Mouse (Mus musculus): ENCODE data around the gene Hccs. TPM values are rescaled to one million over a fixed set of nuclear protein-coding genes. Genes with fewer than 3 reads are reported as not detected.
"Not testable (repeated sequence)": the region's sequence is repeated elsewhere in the genome, so short reads cannot be mapped to it uniquely, and the experiment has no call there.

Hccs gene
- 24.4 and 25.3 TPM in 2 replicates for polyA plus RNA-seq (2016; fragmentation: Nextera tagmentation; extraction: Ambion mirVana)

- Histone ChIP-seq H3K27ac (peak within 1 kb of the TSS; percentile 89), H3K36me3 (peaks cover 9% of the 10 kb centered on the region; the same call in 1 of the 2 replicates), H3K4me3 (peak within 1 kb of the TSS; percentile 69), H3K4me1 (peaks cover 12% of the 10 kb centered on the region; the same call in 1 of the 2 replicates), H3K9ac (peak within 1 kb of the TSS; percentile 74), H3K9me3 (replicated peaks) (no peaks in the 10 kb centered on the region), H3K4me2 (peak within 1 kb of the TSS; percentile 75), H3K27me3 (replicated peaks) (peaks cover 5% of the 10 kb centered on the region; the same call in 1 of the 2 replicates)
- ATAC-seq: peak; percentile 100
- 13% methylated on average over 68 of the region's 97 CpGs for WGBS (ENCODE audit: insufficient replicate concordance)
Observed at GRCm38 (mm10) chrX:169319945-169320667, at the start of gene Hccs. Gene Hccs (minus strand): TSS chrX:169320372.

- WGBS (ENCODE audit: insufficient replicate concordance): 62% methylated on average over 4 of the region's 4 CpGs
- no peak overlapping the region for H3K9ac ChIP-seq
- ATAC-seq: no peak
- H3K27ac ChIP-seq: no peak overlapping the region
- H3K4me1 ChIP-seq: no peaks in the 10 kb centered on the region
- H3K4me2 ChIP-seq: no peak overlapping the region
- no peaks in the 10 kb centered on the region for H3K9me3 ChIP-seq (replicated peaks)
- no peaks in the 10 kb centered on the region for H3K36me3 ChIP-seq
- no peaks in the 10 kb centered on the region for H3K27me3 ChIP-seq (replicated peaks)
- no peak overlapping the region for H3K4me3 ChIP-seq
Observed at GRCm38 (mm10) chrX:169357146-169357772, 37.1 kb upstream of the Hccs start.

- no peaks in the 10 kb centered on the region for H3K4me1 ChIP-seq
- WGBS (ENCODE audit: insufficient replicate concordance): 41% methylated on average over 3 of the region's 3 CpGs
- no peaks in the 10 kb centered on the region for H3K36me3 ChIP-seq
- no peak for ATAC-seq
- H3K9me3 ChIP-seq (replicated peaks): no peaks in the 10 kb centered on the region
- H3K4me3 ChIP-seq: no peak overlapping the region
- H3K9ac ChIP-seq: no peak overlapping the region
- no peak overlapping the region for H3K27ac ChIP-seq
- no peaks in the 10 kb centered on the region for H3K27me3 ChIP-seq (replicated peaks)
- no peak overlapping the region for H3K4me2 ChIP-seq
Observed at GRCm38 (mm10) chrX:169338213-169338612, 18.0 kb upstream of the Hccs start.

GRCm38 (mm10) chrX:169337559-169337958 lies 17.4 kb upstream of the Hccs start:
- Histone ChIP-seq H3K27ac (no peak overlapping the region), H3K4me3 (no peak overlapping the region), H3K36me3 (no peaks in the 10 kb centered on the region), H3K9me3 (replicated peaks) (no peaks in the 10 kb centered on the region), H3K4me2 (no peak overlapping the region), H3K27me3 (replicated peaks) (no peaks in the 10 kb centered on the region), H3K4me1 (no peaks in the 10 kb centered on the region), H3K9ac (no peak overlapping the region)
- ATAC-seq: no peak

- Histone ChIP-seq H3K27ac (no peak overlapping the region), H3K9ac (no peak overlapping the region), H3K4me1 (no peaks in the 10 kb centered on the region), H3K27me3 (replicated peaks) (no peaks in the 10 kb centered on the region), H3K4me3 (no peak overlapping the region), H3K4me2 (no peak overlapping the region), H3K36me3 (no peaks in the 10 kb centered on the region), H3K9me3 (replicated peaks) (no peaks in the 10 kb centered on the region)
- no peak for ATAC-seq
- 28% methylated on average over 3 of the region's 3 CpGs for WGBS (ENCODE audit: insufficient replicate concordance)
Observed at GRCm38 (mm10) chrX:169332264-169332663, 12.1 kb upstream of the Hccs start.

GRCm38 (mm10) chrX:169325929-169326595 lies 5.9 kb upstream of the Hccs start:
- Histone ChIP-seq H3K9ac (no peak overlapping the region), H3K27me3 (replicated peaks) (no peaks in the 10 kb centered on the region), H3K4me1 (no peaks in the 10 kb centered on the region), H3K9me3 (replicated peaks) (no peaks in the 10 kb centered on the region), H3K36me3 (no peaks in the 10 kb centered on the region), H3K4me2 (no peak overlapping the region), H3K27ac (no peak overlapping the region), H3K4me3 (no peak overlapping the region)
- WGBS (ENCODE audit: insufficient replicate concordance): 37% methylated on average over 3 of the region's 3 CpGs
- no peak for ATAC-seq

- not testable (repeated sequence) for H3K9ac ChIP-seq
- 20% methylated on average over 15 of the region's 15 CpGs for WGBS (ENCODE audit: insufficient replicate concordance)
- 0 out of 2 replicates have a peak overlapping the region, but pooled peaks have one; percentile 10 for H3K27ac ChIP-seq
Observed at GRCm38 (mm10) chrX:169320668-169321005, 465 bp upstream of the Hccs start.

GRCm38 (mm10) chrX:169319066-169319760 lies 959 bp downstream of the Hccs start:
- WGBS (ENCODE audit: insufficient replicate concordance): 41% methylated on average over 12 of the region's 12 CpGs
- Histone ChIP-seq H3K27me3 (replicated peaks) (peaks cover 5% of the 10 kb centered on the region; the same call in 1 of the 2 replicates), H3K27ac (peak overlapping the region; percentile 89; the same call in 1 of the 2 replicates), H3K9ac (peak overlapping the region; percentile 74), H3K36me3 (peaks cover 16% of the 10 kb centered on the region; the same call in 1 of the 2 replicates), H3K4me3 (peak overlapping the region; percentile 69), H3K4me1 (peaks cover 12% of the 10 kb centered on the region; the same call in 1 of the 2 replicates), H3K4me2 (peak overlapping the region; percentile 75), H3K9me3 (replicated peaks) (no peaks in the 10 kb centered on the region)
- ATAC-seq: no peak

More at GRCm38 (mm10) chrX:169320668-169321005, 465 bp upstream of the Hccs start:
- not testable (repeated sequence) for H3K9me3 ChIP-seq (replicated peaks); H3K27me3 ChIP-seq (replicated peaks); H3K36me3 ChIP-seq
- Histone ChIP-seq H3K4me2 (peak overlapping the region; percentile 75), H3K4me3 (peak overlapping the region; percentile 69), H3K4me1 (peaks cover 12% of the 10 kb centered on the region; the same call in 1 of the 2 replicates)
- peak; percentile 22 for ATAC-seq

GRCm38 (mm10) chrX:169308559-169308958 lies 11.6 kb downstream of the Hccs start:
- no peak overlapping the region for H3K4me2 ChIP-seq
- no peaks in the 10 kb centered on the region for H3K4me1 ChIP-seq
- ATAC-seq: no peak
- H3K27ac ChIP-seq: no peak overlapping the region
- H3K9me3 ChIP-seq (replicated peaks): no peaks in the 10 kb centered on the region
- no peak overlapping the region for H3K9ac ChIP-seq
- peaks cover 20% of the 10 kb centered on the region; the same call in 1 of the 2 replicates for H3K36me3 ChIP-seq
- 82% methylated on average over 3 of the region's 3 CpGs for WGBS (ENCODE audit: insufficient replicate concordance)
- H3K27me3 ChIP-seq (replicated peaks): no peaks in the 10 kb centered on the region
- H3K4me3 ChIP-seq: no peak overlapping the region

GRCm38 (mm10) chrX:169303945-169304344 lies 16.2 kb downstream of the Hccs start:
- 33% methylated on average over 3 of the region's 3 CpGs for WGBS (ENCODE audit: insufficient replicate concordance)
- H3K36me3 ChIP-seq: no peaks in the 10 kb centered on the region
- H3K4me3 ChIP-seq: no peak overlapping the region
- ATAC-seq: no peak
- no peak overlapping the region for H3K27ac ChIP-seq
- no peaks in the 10 kb centered on the region for H3K4me1 ChIP-seq
- no peaks in the 10 kb centered on the region for H3K27me3 ChIP-seq (replicated peaks)
- H3K4me2 ChIP-seq: no peak overlapping the region
- H3K9ac ChIP-seq: no peak overlapping the region
- no peaks in the 10 kb centered on the region for H3K9me3 ChIP-seq (replicated peaks)

- no peak overlapping the region for H3K9ac ChIP-seq
- no peaks in the 10 kb centered on the region for H3K4me1 ChIP-seq
- H3K27me3 ChIP-seq (replicated peaks): no peaks in the 10 kb centered on the region
- WGBS (ENCODE audit: insufficient replicate concordance): 70% methylated on average over 24 of the region's 26 CpGs
- ATAC-seq: no peak
- H3K36me3 ChIP-seq: no peaks in the 10 kb centered on the region
- H3K4me3 ChIP-seq: no peak overlapping the region
- H3K27ac ChIP-seq: no peak overlapping the region
- H3K4me2 ChIP-seq: no peak overlapping the region
- no peaks in the 10 kb centered on the region for H3K9me3 ChIP-seq (replicated peaks)
Observed at GRCm38 (mm10) chrX:169302271-169303045, 17.7 kb downstream of the Hccs start.
